10 mouse cellular contexts compared by ENCODE assay signal in genomic region chr6:129535723-129536122, GRCm38 (mm10). TPM values are rescaled to one million over a fixed set of nuclear protein-coding genes. Genes with fewer than 3 reads are reported as not detected.
DNase-seq lines count a peak whose midpoint lies in the region; ATAC-seq and TF ChIP-seq lines count a peak whose summit lies in the region.
"Had no signal": no experiment of that assay in that cellular context is flagged by ENCODE, and none has a peak within 500 bp of the region (broad histone marks: within the 10 kb centered on the region; RNA-seq: fewer than 3 reads in every experiment).

No protein-coding gene starts in this region.

- peaks cover 14% of the 10 kb centered on the region; the same call in 1 of the 2 replicates for H3K4me1 ChIP-seq in kidney, embryonic 14.5 days (ENCODE audit: control insufficient read depth, insufficient read depth, low read length)
- H3K4me1 ChIP-seq in MEL (ENCODE audit: control insufficient read depth in 1 of 2, insufficient read depth in 2 of 2, low read length in 2 of 2): peaks cover 11 to 17% of the 10 kb centered on the region in 2 experiments
- H3K4me1 ChIP-seq in liver, embryonic 12.5 days: peaks cover 25% of the 10 kb centered on the region

- H3K27ac ChIP-seq in kidney, embryonic 14.5 days (ENCODE audit: low read depth, low read length): no peak overlapping the region
- no peak overlapping the region for H3K27ac ChIP-seq in MEL (ENCODE audit: control insufficient read depth, low read depth, low read length)
- no peak overlapping the region for H3K27ac ChIP-seq in liver, embryonic 12.5 days

- no peak overlapping the region for H3K4me3 ChIP-seq in kidney, embryonic 14.5 days (ENCODE audit: low read length)
- H3K4me3 ChIP-seq in MEL (ENCODE audit: control insufficient read depth in 1 of 2, insufficient read depth in 1 of 2, low read depth in 2 of 2, low read length in 2 of 2): no peak overlapping the region
- H3K4me3 ChIP-seq in liver, embryonic 12.5 days: 0 out of 2 replicates have a peak overlapping the region, but pooled peaks have one; percentile 80

- no peak for TF ChIP-seq POLR2A in MEL (IDR thresholded peaks at IDR 0.05; ENCODE audit: control insufficient read depth in 1 of 2, insufficient read depth in 1 of 2, low read depth in 1 of 2, low read length in 2 of 2, poor library complexity in 1 of 2)

- no peak for ATAC-seq in kidney, embryonic 14.5 days (ENCODE audit: low FRiP score, low TSS enrichment)
- ATAC-seq in common myeloid progenitor, adult 5-6 weeks (replicated peaks; ENCODE audit: low read depth, poor library complexity, severe bottlenecking): peak; percentile 30; the same call in 1 of the 2 replicates
- ATAC-seq in liver, embryonic 12.5 days: no peak
- ATAC-seq: inflammation-experienced regulatory T-cells, adult 6 months had no signal

- 0 out of 2 replicates have a peak overlapping the region, but pooled peaks have one; percentile 10 for H3K4me2 ChIP-seq in kidney, embryonic 14.5 days (replicated peaks; ENCODE audit: low read depth, low read length)
- H3K4me2 ChIP-seq in liver, embryonic 12.5 days: peak overlapping the region; percentile 76; the same call in 1 of the 2 replicates

- intact Hi-C loops in left cerebral cortex, postnatal 10 days (cut with DNase I): no loop called here

- no peak for TF ChIP-seq EP300 in MEL (IDR thresholded peaks at IDR 0.05; ENCODE audit: low read depth in 1 of 2, low read length in 2 of 2)

- no peak for TF ChIP-seq RAD21 in MEL (IDR thresholded peaks at IDR 0.05; ENCODE audit: low read depth, low read length)

- H3K36me3 ChIP-seq in kidney, embryonic 14.5 days (ENCODE audit: control insufficient read depth, insufficient read depth, low read length): peaks cover 25% of the 10 kb centered on the region; the same call in 1 of the 2 replicates
- H3K36me3 ChIP-seq in MEL (ENCODE audit: control insufficient read depth in 1 of 2, insufficient read depth in 2 of 2, low read length in 2 of 2): peaks cover 10 to 13% of the 10 kb centered on the region in 2 experiments
- peaks cover 40% of the 10 kb centered on the region for H3K36me3 ChIP-seq in liver, embryonic 12.5 days

- TF ChIP-seq CTCF in MEL (IDR thresholded peaks at IDR 0.05 in 2 of 3, conservative IDR thresholded peaks at IDR 0.05 in 1 of 3; ENCODE audit: control insufficient read depth in 1 of 3, insufficient read depth in 1 of 3, low read depth in 2 of 3, low read length in 3 of 3, poor library complexity in 1 of 3, severe bottlenecking in 1 of 3): no peak

- DNase-seq in kidney, adult 9 months: no peak
- DNase-seq in MEL (ENCODE audit: low read depth, low spot score): peak; percentile 36
- DNase-seq in frontal cortex, postnatal 10 days (ENCODE audit: low spot score in 2 of 2): no peak
- DNase-seq in left cerebral cortex, postnatal 10 days (ENCODE audit: extremely low spot score in 1 of 2, low spot score in 2 of 2): no peak
- DNase-seq: lung, postnatal 36 days; thymus, postnatal 36 days had no signal

- no peaks in the 10 kb centered on the region for H3K9me3 ChIP-seq in kidney, embryonic 14.5 days (ENCODE audit: control insufficient read depth, low read length)
- no peaks in the 10 kb centered on the region for H3K9me3 ChIP-seq in MEL (replicated peaks; ENCODE audit: insufficient read depth, low read length)
- H3K9me3 ChIP-seq in liver, embryonic 12.5 days (replicated peaks): no peaks in the 10 kb centered on the region

- H3K9ac ChIP-seq in kidney, embryonic 14.5 days (ENCODE audit: low read depth, low read length): no peak overlapping the region
- no peak overlapping the region for H3K9ac ChIP-seq in MEL (ENCODE audit: control insufficient read depth, low read depth, low read length, poor library complexity, severe bottlenecking)
- H3K9ac ChIP-seq in liver, embryonic 12.5 days: no peak overlapping the region

- H3K27me3 ChIP-seq in kidney, embryonic 14.5 days (ENCODE audit: control insufficient read depth, insufficient read depth, low read length): no peaks in the 10 kb centered on the region
- H3K27me3 ChIP-seq in MEL (ENCODE audit: control insufficient read depth in 1 of 2, insufficient read depth in 2 of 2, low read length in 2 of 2): no peaks in the 10 kb centered on the region
- no peaks in the 10 kb centered on the region for H3K27me3 ChIP-seq in liver, embryonic 12.5 days (replicated peaks)

- peaks cover 27% of the 10 kb centered on the region for H3K79me2 ChIP-seq in MEL (ENCODE audit: control insufficient read depth, insufficient read depth, low read length, poor library complexity)

- WGBS in kidney, embryonic 14.5 days: 81% methylated on average over 4 of the region's 4 CpGs
- 36% methylated on average over 4 of the region's 4 CpGs for WGBS in liver, embryonic 12.5 days (ENCODE audit: insufficient replicate concordance)

TF ChIP-seq in MEL, 35 proteins besides CTCF, POLR2A, EP300 and RAD21:
- TF ChIP-seq MXI1 (IDR thresholded peaks at IDR 0.05; ENCODE audit: low read depth, low read length) (no peak), ZC3H11A (IDR thresholded peaks at IDR 0.05; ENCODE audit: low read depth, low read length) (no peak), RCOR1 (IDR thresholded peaks at IDR 0.05; ENCODE audit: low read depth, low read length) (no peak), TAL1 (IDR thresholded peaks at IDR 0.05; ENCODE audit: low read length) (no peak), SIN3A (IDR thresholded peaks at IDR 0.05; ENCODE audit: low read length) (no peak), GATA1 (IDR thresholded peaks at IDR 0.05; ENCODE audit: low read depth, low read length) (no peak), ETS1 (IDR thresholded peaks at IDR 0.05; ENCODE audit: low read depth, low read length) (no peak), JUND (IDR thresholded peaks at IDR 0.05; ENCODE audit: low read depth, low read length) (no peak), MAX (IDR thresholded peaks at IDR 0.05; ENCODE audit: low read length) (no peak), MYB (IDR thresholded peaks at IDR 0.05; ENCODE audit: low read depth, low read length) (no peak), ZKSCAN1 (IDR thresholded peaks at IDR 0.05; ENCODE audit: low read depth, low read length) (no peak), TCF12 (IDR thresholded peaks at IDR 0.05; ENCODE audit: low read depth, low read length) (no peak), USF2 (IDR thresholded peaks at IDR 0.05; ENCODE audit: borderline replicate concordance in 1 of 2, insufficient read depth in 1 of 2, low read depth in 1 of 2, low read length in 2 of 2) (no peak)

RNA-seq across cellular contexts. Expression of gene Gabarapl1, which starts 2.8 kb away (rescaled TPM):
- 16.7 and 22.4 TPM in 2 replicates for polyA plus RNA-seq in kidney, embryonic 14.5 days (2014; fragmentation: Nextera tagmentation; extraction: Ambion mirVana)
- 61.3 and 65.7 TPM in 2 replicates for total RNA-seq in MEL (2012; rRNA removed)
- 10 to 100 TPM in 1 of 2 experiments, not detected in 1; 99.5 TPM for polyA plus RNA-seq in MEL (2012; ENCODE audit: insufficient read depth in 1 of 2, insufficient read length in 2 of 2, low read depth in 1 of 2, low replicate concordance in 2 of 2, missing spikeins in 1 of 2)
- total RNA-seq in common myeloid progenitor, adult 5-6 weeks (2017): 90.8 and 91.1 TPM in 2 replicates
- polyA plus RNA-seq in liver, embryonic 12.5 days (2016; fragmentation: Nextera tagmentation; extraction: Ambion mirVana): 37.8 and 38.0 TPM in 2 replicates
- 100 to 1,000 TPM; 450 to 458 TPM for total RNA-seq in left cerebral cortex, postnatal 10 days (2021)

RNA-seq across cellular contexts. Expression of gene Tmem52b, which starts 23.4 kb away (rescaled TPM):
- polyA plus RNA-seq in kidney, embryonic 14.5 days (2014; fragmentation: Nextera tagmentation; extraction: Ambion mirVana): 24.0 and 38.3 TPM in 2 replicates
- total RNA-seq in MEL (2012; rRNA removed): not detected in 2 replicates
- not detected for polyA plus RNA-seq in MEL (2012; ENCODE audit: insufficient read depth in 1 of 2, insufficient read length in 2 of 2, low read depth in 1 of 2, low replicate concordance in 2 of 2, missing spikeins in 1 of 2)
- total RNA-seq in common myeloid progenitor, adult 5-6 weeks (2017): 0.18 TPM in 1 of 2 replicates, not detected in the other
- polyA plus RNA-seq in liver, embryonic 12.5 days (2016; fragmentation: Nextera tagmentation; extraction: Ambion mirVana): not detected in 2 replicates
- not detected for total RNA-seq in left cerebral cortex, postnatal 10 days (2021)
- polyA plus RNA-seq: inflammation-experienced regulatory T-cells, adult 6 months had no signal

RNA-seq across cellular contexts. Expression of gene Olr1, which starts 28.8 kb away (rescaled TPM):
- not detected in 2 replicates for polyA plus RNA-seq in kidney, embryonic 14.5 days (2014; fragmentation: Nextera tagmentation; extraction: Ambion mirVana)
- total RNA-seq in MEL (2012; rRNA removed): 0.03 TPM in 1 of 2 replicates, not detected in the other
- polyA plus RNA-seq in MEL (2012; ENCODE audit: insufficient read depth in 1 of 2, insufficient read length in 2 of 2, low read depth in 1 of 2, low replicate concordance in 2 of 2, missing spikeins in 1 of 2): under 1 TPM in 1 of 2 experiments, not detected in 1; 0.06 TPM
- 0.82 and 1.1 TPM in 2 replicates for total RNA-seq in common myeloid progenitor, adult 5-6 weeks (2017)
- 0.74 and 0.83 TPM in 2 replicates for polyA plus RNA-seq in liver, embryonic 12.5 days (2016; fragmentation: Nextera tagmentation; extraction: Ambion mirVana)
- not detected for total RNA-seq in left cerebral cortex, postnatal 10 days (2021)

RNA-seq across cellular contexts. Expression of gene Klre1, which starts 42.0 kb away (rescaled TPM):
- polyA plus RNA-seq in kidney, embryonic 14.5 days (2014; fragmentation: Nextera tagmentation; extraction: Ambion mirVana): not detected in 2 replicates
- total RNA-seq in MEL (2012; rRNA removed): not detected in 2 replicates
- polyA plus RNA-seq in MEL (2012; ENCODE audit: insufficient read depth in 1 of 2, insufficient read length in 2 of 2, low read depth in 1 of 2, low replicate concordance in 2 of 2, missing spikeins in 1 of 2): not detected
- 2.0 TPM in 1 of 2 replicates, not detected in the other for total RNA-seq in common myeloid progenitor, adult 5-6 weeks (2017)
- polyA plus RNA-seq in liver, embryonic 12.5 days (2016; fragmentation: Nextera tagmentation; extraction: Ambion mirVana): not detected in 2 replicates
- not detected for total RNA-seq in left cerebral cortex, postnatal 10 days (2021)

RNA-seq across cellular contexts. Expression of gene Klrd1, which starts 55.9 kb away (rescaled TPM):
- not detected in 2 replicates for polyA plus RNA-seq in kidney, embryonic 14.5 days (2014; fragmentation: Nextera tagmentation; extraction: Ambion mirVana)
- not detected in 2 replicates for total RNA-seq in MEL (2012; rRNA removed)
- not detected for polyA plus RNA-seq in MEL (2012; ENCODE audit: insufficient read depth in 1 of 2, insufficient read length in 2 of 2, low read depth in 1 of 2, low replicate concordance in 2 of 2, missing spikeins in 1 of 2)
- total RNA-seq in common myeloid progenitor, adult 5-6 weeks (2017): 2.8 and 7.4 TPM in 2 replicates
- polyA plus RNA-seq in liver, embryonic 12.5 days (2016; fragmentation: Nextera tagmentation; extraction: Ambion mirVana): 0.18 and 0.83 TPM in 2 replicates
- not detected for total RNA-seq in left cerebral cortex, postnatal 10 days (2021)
